Mouse (Mus musculus): ENCODE results near the gene Afdn. TPM values are rescaled to one million over a fixed set of nuclear protein-coding genes. Genes with fewer than 3 reads are reported as not detected.
"Not testable (repeated sequence)": the region's sequence is repeated elsewhere in the genome, so short reads cannot be mapped to it uniquely, and the experiment has no call there.

Afdn gene
- polyA plus RNA-seq, 1 experiment, result 29.6 TPM

DNA sequence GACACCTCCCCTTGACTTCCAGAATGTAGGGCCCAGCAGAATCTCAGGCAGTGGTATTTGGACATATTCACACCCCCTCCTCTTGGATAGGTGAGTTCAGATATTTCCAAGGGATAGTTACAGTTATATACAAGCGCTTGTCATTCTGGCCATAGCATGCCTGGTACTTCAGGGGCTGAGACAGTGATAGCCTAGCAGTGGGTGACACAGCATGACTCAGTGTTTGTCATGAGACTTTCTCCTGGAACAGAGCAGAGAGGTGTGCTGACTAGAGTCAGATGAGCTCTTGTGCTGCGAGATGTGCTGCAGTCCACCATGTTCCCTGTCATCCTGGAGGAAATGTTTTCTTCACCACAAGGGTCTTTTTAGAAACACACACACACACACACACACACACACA is 164.2 kb downstream of the Afdn start:
- H3K4me1 ChIP-seq (ENCODE audit: control insufficient read depth, insufficient read depth, low read length), result peaks cover 3% of the 10 kb centered on the region
- no peak overlapping the region for H3K27ac ChIP-seq (ENCODE audit: insufficient read depth, low read depth, low read length)
- H3K4me3 ChIP-seq (ENCODE audit: insufficient read depth, low read length), result no peak overlapping the region
- TF ChIP-seq CTCF (IDR thresholded peaks at IDR 0.05; ENCODE audit: low read depth, low read length) (no peak), POLR2A (IDR thresholded peaks at IDR 0.05; ENCODE audit: borderline replicate concordance, low read depth, low read length) (no peak)

DNA sequence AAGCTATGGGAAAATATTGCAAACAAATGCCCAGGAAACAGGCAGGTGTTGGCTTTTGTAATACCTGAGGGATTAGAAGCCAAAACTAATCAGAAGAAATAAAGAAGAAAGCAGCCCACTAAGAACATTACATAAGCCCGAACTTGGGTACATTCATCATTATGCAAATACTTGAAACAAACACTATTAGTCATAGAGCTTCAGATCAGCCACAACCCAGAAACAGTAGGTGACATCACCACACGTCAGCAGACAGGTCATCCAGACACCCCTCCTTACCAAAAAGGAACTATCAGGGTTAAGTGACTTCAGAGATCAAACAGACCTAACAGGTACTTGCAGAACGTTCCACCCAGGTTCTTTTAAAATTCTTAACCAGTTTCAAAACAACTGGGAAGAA is 165.6 kb downstream of the Afdn start:
- no peak overlapping the region for H3K27ac ChIP-seq (ENCODE audit: insufficient read depth, low read depth, low read length)
- no peak for TF ChIP-seq POLR2A (IDR thresholded peaks at IDR 0.05; ENCODE audit: borderline replicate concordance, low read depth, low read length)
- TF ChIP-seq CTCF (IDR thresholded peaks at IDR 0.05; ENCODE audit: low read depth, low read length), result no peak

DNA sequence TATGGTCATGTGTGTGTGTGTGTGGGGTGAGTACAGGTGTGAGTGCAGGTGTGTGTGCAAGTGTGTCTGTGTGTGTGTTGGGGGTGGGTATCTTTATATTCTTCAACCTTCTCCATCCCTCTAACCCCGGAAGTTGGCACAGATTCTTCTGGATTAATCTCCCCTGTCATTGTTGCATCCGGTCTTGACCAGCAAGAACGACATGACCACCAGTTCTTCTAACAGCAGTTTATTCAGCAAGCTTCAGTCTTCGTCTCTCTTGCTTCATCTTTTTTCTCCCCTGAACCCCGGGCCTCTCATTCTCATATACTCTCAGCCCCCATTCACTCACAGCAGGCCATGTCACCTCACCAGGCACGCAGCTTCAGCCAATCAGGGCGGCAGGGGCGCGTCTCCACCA is 170.1 kb downstream of the Afdn start:
- TF ChIP-seq CTCF (IDR thresholded peaks at IDR 0.05; ENCODE audit: low read depth, low read length), result no peak
- TF ChIP-seq POLR2A (IDR thresholded peaks at IDR 0.05; ENCODE audit: borderline replicate concordance, low read depth, low read length), result no peak
- H3K4me1 ChIP-seq (ENCODE audit: control insufficient read depth, insufficient read depth, low read length), result peaks cover 2% of the 10 kb centered on the region
- no peak overlapping the region for H3K27ac ChIP-seq (ENCODE audit: insufficient read depth, low read depth, low read length)

More for the DNA sequence above, 165.6 kb downstream of the Afdn start:
- no peak overlapping the region for H3K4me3 ChIP-seq (ENCODE audit: insufficient read depth, low read length)
- H3K4me1 ChIP-seq (ENCODE audit: control insufficient read depth, insufficient read depth, low read length), result peaks cover 3% of the 10 kb centered on the region

DNA sequence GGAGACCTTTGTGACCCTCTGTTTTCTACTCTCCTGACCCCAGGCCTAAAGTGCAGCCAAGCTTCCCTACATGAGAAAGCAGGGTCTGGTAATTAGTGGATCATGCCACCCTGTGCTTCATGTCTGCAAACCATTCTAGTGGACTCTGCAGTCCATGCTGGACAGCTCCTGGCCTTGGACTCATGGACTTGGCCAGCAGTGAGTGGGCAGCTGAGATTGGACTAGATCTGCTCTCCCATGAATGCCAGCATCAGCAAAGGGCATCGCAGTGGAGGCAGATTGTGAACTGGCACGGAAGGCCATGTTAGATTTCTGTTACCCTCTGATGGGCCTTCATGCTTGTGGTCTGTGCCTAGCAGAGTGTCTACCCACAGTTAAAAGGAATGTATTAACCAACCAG is 175.0 kb downstream of the Afdn start:
- not testable (repeated sequence) for H3K4me3 ChIP-seq (ENCODE audit: insufficient read depth, low read length); H3K27ac ChIP-seq (ENCODE audit: insufficient read depth, low read depth, low read length)
- H3K4me1 ChIP-seq (ENCODE audit: control insufficient read depth, insufficient read depth, low read length), result peaks cover 23% of the 10 kb centered on the region

More for the DNA sequence above, 170.1 kb downstream of the Afdn start:
- H3K4me3 ChIP-seq (ENCODE audit: insufficient read depth, low read length), result no peak overlapping the region

DNA sequence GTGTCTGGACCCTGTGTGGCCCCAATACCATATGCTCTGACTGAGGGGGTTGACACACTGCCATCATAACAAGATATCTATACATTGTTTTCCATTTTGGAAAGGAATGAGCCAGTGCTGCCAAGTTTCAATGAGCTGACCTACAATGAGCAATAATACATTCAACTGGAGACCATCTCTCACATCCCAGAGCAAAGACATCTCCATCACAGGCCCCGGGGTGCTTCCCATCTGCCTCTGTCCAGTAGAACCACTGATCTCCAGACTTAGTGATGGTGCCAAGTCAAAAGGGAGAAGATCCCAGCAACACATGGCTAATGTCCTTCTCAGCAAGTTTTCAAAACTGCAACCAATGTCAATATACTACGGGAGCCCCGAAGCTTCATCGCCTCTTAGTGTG is 177.4 kb downstream of the Afdn start:
- TF ChIP-seq CTCF (IDR thresholded peaks at IDR 0.05; ENCODE audit: low read depth, low read length), result no peak
- TF ChIP-seq POLR2A (IDR thresholded peaks at IDR 0.05; ENCODE audit: borderline replicate concordance, low read depth, low read length), result no peak
- Histone ChIP-seq H3K4me3 (ENCODE audit: insufficient read depth, low read length) (no peak overlapping the region), H3K4me1 (ENCODE audit: control insufficient read depth, insufficient read depth, low read length) (peaks cover 28% of the 10 kb centered on the region), H3K27ac (ENCODE audit: insufficient read depth, low read depth, low read length) (no peak overlapping the region)

DNA sequence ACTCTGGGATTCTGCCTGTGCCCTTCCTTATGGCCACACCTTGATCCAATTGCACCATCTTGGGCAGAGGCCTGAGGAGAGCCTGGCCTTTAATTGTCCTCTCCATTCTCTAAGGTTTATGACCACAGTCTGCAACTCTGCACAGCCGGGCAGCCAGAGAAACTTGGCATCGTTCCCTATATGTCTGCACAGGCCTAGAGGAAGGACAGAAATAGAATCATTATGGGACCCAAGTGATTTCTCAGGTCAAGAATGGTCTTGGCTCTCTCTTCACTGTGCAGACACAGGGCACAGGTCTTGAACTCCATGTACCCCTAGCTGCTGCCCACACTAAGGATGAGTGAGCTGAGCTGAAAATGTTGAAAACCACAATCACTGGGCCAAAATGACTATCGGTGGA is 178.3 kb downstream of the Afdn start:
- H3K4me1 ChIP-seq (ENCODE audit: control insufficient read depth, insufficient read depth, low read length), result peaks cover 28% of the 10 kb centered on the region
- no peak overlapping the region for H3K27ac ChIP-seq (ENCODE audit: insufficient read depth, low read depth, low read length)
- TF ChIP-seq POLR2A (IDR thresholded peaks at IDR 0.05; ENCODE audit: borderline replicate concordance, low read depth, low read length), result no peak
- H3K4me3 ChIP-seq (ENCODE audit: insufficient read depth, low read length), result no peak overlapping the region

DNA sequence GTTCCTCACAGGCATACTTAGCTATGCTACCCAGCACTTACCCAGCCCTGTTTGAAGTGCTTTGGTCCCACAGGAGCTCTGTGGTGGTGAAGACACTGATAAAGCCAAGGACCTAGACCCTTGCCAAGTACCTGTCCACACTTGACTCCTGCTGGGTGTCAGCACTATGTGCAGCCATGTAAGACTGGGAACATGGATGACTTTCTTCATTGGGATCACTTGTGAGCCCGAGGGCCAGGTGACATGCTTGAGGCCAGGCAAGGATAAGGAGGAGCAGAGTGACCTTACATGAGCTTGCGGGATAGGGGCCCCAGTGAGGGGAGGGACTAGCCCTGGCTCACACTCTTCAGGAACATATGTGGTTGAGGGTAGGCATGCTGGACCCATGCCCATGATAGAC is 178.9 kb downstream of the Afdn start:
- H3K4me3 ChIP-seq (ENCODE audit: insufficient read depth, low read length); H3K27ac ChIP-seq (ENCODE audit: insufficient read depth, low read depth, low read length): not testable (repeated sequence)
- peaks cover 28% of the 10 kb centered on the region for H3K4me1 ChIP-seq (ENCODE audit: control insufficient read depth, insufficient read depth, low read length)

DNA sequence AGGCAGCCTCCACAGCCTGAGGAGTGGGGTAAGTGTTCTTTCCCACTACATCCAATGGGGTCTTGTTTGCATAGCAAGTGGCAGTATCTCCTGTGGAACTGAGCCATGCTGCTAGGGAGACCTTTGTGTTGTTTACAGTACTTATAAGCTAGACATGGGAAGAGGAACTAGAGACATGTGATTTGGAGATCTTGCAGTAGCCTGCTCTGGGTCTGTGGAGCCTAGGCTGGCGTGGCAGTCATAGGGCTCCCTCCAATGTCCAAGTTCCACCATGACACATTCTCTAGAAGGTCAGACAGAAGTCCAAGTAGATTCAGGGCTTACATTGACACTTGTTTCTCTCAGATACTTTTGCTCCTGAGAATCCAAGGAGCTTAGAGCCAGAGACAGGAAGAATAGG is 180.1 kb downstream of the Afdn start:
- peaks cover 34% of the 10 kb centered on the region for H3K4me1 ChIP-seq (ENCODE audit: control insufficient read depth, insufficient read depth, low read length)
- TF ChIP-seq CTCF (IDR thresholded peaks at IDR 0.05; ENCODE audit: low read depth, low read length) (no peak), POLR2A (IDR thresholded peaks at IDR 0.05; ENCODE audit: borderline replicate concordance, low read depth, low read length) (no peak)
- H3K27ac ChIP-seq (ENCODE audit: insufficient read depth, low read depth, low read length), result peak overlapping the region; percentile 28
- no peak overlapping the region for H3K4me3 ChIP-seq (ENCODE audit: insufficient read depth, low read length)

DNA sequence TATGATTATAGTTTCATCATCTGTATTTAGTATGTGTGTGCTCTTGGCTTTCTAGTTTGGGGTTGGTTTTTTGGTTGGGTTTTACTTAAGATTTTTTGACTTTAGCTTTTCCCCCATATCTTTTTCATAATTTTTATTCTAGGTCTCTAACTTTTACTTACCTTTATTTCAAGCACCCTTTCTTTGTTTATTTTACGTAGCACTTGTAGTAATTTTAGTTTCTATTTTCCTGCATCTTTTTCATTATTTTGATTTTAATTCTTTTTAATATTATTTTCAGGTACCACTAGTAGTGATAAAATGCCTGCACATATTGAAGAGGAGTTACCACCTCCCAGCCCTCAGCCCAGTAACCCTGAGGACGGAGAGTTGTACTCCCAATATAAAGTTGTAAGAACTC is 187.7 kb downstream of the Afdn start, which contains the start of gene Gm7168:
Gene Gm7168 (plus strand): TSS at position 301 of the 400 bp plus-strand sequence.
- not testable (repeated sequence) for H3K27ac ChIP-seq (ENCODE audit: insufficient read depth, low read depth, low read length); H3K4me3 ChIP-seq (ENCODE audit: insufficient read depth, low read length); H3K4me1 ChIP-seq (ENCODE audit: control insufficient read depth, insufficient read depth, low read length)

DNA sequence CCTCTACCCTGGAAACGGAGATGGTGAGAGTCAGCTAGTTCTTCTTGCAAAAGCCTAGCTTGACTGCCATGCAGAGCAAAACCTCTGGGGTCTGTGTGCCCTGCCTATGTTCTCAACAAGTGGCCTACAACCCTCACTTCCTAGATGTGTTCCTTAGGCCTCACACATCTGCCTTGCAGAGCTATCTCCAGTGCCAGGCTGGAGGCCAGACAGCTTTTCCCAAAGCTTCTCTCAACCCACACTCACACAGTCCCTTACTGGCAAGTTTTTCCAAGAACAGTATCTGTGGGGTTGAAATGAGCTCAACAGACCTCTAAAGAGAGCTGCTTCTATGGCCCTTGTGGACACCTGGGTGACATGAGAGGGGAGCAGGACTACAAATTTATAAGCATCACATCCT is 191.2 kb downstream of the Afdn start:
- not testable (repeated sequence) for H3K4me3 ChIP-seq (ENCODE audit: insufficient read depth, low read length); H3K4me1 ChIP-seq (ENCODE audit: control insufficient read depth, insufficient read depth, low read length); H3K27ac ChIP-seq (ENCODE audit: insufficient read depth, low read depth, low read length)

Other genes with a start within 250 kb of the Afdn start
- gene Tcte2, start 1.3 kb downstream of the Afdn start, polyA plus RNA-seq (2012; ENCODE audit: insufficient read depth, insufficient read length, missing spikeins), result 0.59 and 0.60 TPM in 2 replicates
- gene Gm7168, start 187.8 kb downstream of the Afdn start, polyA plus RNA-seq (2012; ENCODE audit: insufficient read depth, insufficient read length, missing spikeins), result not detected in 2 replicates
- gene Gm7356, start 243.2 kb downstream of the Afdn start, polyA plus RNA-seq (2012; ENCODE audit: insufficient read depth, insufficient read length, missing spikeins), result not detected in 2 replicates